Mouse (Mus musculus) E14TG2a.4 (cell line): ENCODE data around the gene Ube2m.

Source experiments
- CTCF ChIP-seq: conservative IDR thresholded peaks from 2 replicates; pipeline ENCODE4 v1.5.1; 2014; ENCODE audit warnings: low read length
- NANOG ChIP-seq: IDR thresholded peaks from 2 replicates; pipeline ENCODE4 v1.6.1; 2014; ENCODE audit warnings: borderline replicate concordance, low read length, mixed read lengths
- POU5F1 ChIP-seq: IDR thresholded peaks from 2 replicates; pipeline ENCODE4 v1.6.1; 2014; ENCODE audit warnings: low read length, borderline replicate concordance

- TF ChIP-seq CTCF (no peak), POU5F1 (no peak), NANOG (no peak)
These were observed 2.7 kb downstream of the Ube2m start for GRCm38 (mm10) chr7:13035211-13035855.
